Mouse (Mus musculus): Measurements from ENCODE around the gene H3f3a.

H3f3a gene

GRCm38 (mm10) chr1:180757956-180758520 is 55.7 kb downstream of the H3f3a start:
- DNase-seq (ENCODE audit: low spot score in 2 of 2), result no peak

GRCm38 (mm10) chr1:180757252-180757955 is 56.3 kb downstream of the H3f3a start:
- no peak for DNase-seq (ENCODE audit: low spot score in 2 of 2)

DNA sequence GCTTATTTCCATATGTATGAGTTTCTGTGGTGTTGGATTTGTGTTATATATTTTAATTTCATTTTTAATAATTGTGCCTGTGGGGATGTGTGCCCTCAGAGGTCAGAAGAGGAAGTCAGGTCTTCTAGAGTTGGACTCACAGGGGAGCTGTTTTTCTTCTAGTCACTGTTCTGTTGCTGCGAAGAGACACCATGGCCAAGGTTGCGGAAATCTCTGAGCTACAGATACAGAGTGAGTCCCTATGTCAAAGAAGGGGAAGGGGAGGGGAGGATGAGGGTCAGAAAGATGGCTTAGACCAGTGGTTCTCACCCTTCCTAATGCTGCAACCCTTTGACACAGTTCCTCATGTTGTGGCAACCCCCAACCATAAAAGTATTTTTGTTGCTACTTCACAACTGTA is 57.0 kb downstream of the H3f3a start:
- no peak for DNase-seq (ENCODE audit: low spot score in 2 of 2)

GRCm38 (mm10) chr1:180754376-180754775 is 59.4 kb downstream of the H3f3a start:
- no peak for DNase-seq (ENCODE audit: low spot score in 2 of 2)

DNA sequence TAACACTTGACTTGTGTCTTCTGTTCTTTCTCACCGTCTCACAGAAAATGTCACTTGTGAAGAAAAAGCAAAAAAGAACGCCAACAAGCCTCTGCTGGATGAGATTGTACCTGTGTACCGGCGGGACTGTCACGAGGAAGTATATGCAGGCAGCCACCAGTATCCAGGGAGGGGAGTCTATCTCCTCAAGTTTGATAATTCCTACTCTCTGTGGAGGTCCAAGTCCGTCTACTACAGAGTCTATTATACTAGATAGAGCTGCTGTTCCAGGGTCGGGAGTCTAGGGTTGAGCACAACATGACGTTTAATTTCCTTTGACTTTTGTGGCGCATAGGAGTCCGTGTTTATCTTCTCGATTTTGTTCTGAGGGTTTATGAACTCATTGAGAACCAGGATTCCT is 61.6 kb downstream of the H3f3a start:
- DNase-seq (ENCODE audit: low spot score in 2 of 2), result no peak

Data from right cerebral cortex, postnatal 10 days (tissue).